Mouse (Mus musculus): ENCODE measurements around the gene Il27ra.

DNA sequence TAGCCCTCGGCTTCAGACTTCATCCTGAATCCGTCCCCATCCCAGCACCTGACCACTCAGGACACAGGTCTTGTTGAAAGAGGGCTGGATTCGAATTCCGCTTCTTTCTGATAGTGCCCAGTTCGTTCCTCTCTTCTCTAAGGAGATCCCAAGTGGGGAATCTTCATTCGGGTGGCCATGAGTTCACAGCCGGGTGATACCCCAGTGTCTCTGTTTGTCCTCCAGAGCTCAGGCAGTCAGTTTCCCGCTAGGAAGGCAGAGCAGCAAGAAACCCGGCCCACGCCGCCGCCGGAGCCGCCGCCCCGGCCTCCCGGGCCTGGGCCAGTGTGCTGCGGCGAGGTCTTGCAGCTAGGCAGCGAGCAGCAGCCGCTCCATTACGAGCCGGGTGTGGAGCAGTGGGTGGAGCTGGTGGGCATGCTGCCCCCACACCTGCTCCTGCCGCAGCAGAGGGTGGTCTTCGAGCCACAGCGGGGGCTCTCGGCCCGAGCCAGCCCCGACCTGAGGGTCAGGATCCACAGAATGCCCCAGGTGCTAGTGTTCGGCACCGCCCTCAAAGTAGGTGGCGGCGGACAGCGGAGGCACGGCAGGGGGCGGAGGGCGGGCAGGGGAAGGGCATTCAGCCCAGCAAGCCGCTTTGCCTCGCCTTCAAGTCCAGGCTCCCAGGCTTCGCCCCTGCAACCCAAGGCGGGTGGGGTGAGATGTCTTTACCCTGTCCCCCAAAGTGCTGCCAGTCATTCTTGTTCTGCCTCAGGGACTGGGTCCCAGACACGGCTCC, 42.1 kb upstream of the Il27ra start:
- TF ChIP-seq POLR2A (IDR thresholded peaks at IDR 0.05; ENCODE audit: insufficient read depth, low read depth, low read length) (no peak), CTCF (IDR thresholded peaks at IDR 0.05; ENCODE audit: insufficient read depth, low read depth, low read length) (no peak)
